Mouse (Mus musculus): Measurements from ENCODE around the gene Borcs7.
"Not testable (repeated sequence)": the region's sequence is repeated elsewhere in the genome, so short reads cannot be mapped to it uniquely, and the experiment has no call there.

The Borcs7 gene

GRCm38 (mm10) chr19:46715016-46715415, 25.3 kb downstream of the Borcs7 start:
- no peak for DNase-seq

- no peak for DNase-seq
Observed at GRCm38 (mm10) chr19:46718150-46718549, 28.4 kb downstream of the Borcs7 start.

DNA sequence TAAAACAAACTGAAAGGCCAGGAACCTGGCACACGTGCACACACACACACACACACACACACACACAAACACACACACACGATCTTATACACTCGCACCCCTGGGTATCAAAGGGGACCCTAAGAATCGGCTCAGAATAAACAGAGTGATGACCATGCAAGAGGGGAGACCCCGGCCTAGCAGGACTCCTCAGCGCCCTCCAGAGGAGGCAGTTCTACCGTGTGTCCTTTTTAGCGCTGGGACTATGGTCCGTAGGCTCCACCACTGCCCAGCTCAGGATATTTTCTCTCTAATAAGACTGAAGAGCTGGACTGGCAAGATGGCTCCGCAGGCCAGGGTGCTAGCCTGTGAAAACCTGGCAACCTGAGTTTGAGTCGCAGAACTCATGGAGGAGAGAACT, 34.7 kb downstream of the Borcs7 start:
- DNase-seq, result no peak

- no peak for DNase-seq
Observed at GRCm38 (mm10) chr19:46726142-46726541, 36.4 kb downstream of the Borcs7 start.

DNA sequence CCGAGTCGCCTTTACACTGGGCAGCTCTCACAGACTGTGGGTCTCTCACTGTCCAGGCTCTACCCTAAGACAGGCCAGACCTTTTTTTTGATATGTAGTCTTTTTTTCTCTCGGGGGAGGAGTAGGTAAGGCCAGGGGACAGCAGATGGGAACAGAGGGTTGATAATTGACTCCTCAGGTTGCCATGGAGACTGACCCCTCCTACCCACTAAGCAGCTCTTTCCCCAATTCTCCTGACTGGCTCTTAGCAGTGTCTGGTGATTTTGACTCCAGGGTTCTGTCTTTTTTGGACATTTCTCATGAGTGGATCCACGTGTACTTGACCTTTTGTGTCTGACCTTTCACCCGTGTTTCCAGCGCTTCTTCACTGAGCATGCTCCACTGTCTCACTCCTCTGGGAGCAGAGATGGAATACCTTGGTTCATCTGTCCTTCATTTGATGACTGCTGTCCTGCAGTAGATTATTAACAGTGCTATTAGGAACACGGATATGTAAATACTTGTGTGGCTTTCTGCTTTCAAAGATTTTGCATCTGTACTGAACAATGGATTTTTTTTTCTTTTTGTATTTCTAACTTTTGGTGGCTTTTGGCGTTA, 37.5 kb downstream of the Borcs7 start:
- DNase-seq, result no peak

GRCm38 (mm10) chr19:46727945-46728540, 38.3 kb downstream of the Borcs7 start:
- DNase-seq, result no peak

DNA sequence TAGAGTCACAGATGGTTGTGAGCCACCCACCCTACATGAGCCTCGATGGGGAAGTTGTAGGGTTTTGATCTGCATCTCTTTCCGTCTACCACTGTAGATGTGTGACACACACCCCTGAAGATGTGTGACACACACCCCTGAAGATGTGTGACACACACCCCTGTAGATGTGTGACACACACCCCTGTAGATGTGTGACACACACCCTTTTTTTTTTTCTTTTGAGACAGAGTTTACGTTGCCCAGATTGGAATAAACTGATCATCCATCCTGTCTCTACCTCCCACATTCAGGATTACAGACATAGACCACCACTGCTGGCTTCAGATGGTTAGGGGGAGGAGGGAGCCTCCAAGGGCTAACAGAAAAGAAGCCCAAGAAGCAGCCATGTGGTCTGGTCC, 39.2 kb downstream of the Borcs7 start:
- no peak for DNase-seq

- no peak for DNase-seq
Observed at GRCm38 (mm10) chr19:46731351-46731750, 41.6 kb downstream of the Borcs7 start.

DNA sequence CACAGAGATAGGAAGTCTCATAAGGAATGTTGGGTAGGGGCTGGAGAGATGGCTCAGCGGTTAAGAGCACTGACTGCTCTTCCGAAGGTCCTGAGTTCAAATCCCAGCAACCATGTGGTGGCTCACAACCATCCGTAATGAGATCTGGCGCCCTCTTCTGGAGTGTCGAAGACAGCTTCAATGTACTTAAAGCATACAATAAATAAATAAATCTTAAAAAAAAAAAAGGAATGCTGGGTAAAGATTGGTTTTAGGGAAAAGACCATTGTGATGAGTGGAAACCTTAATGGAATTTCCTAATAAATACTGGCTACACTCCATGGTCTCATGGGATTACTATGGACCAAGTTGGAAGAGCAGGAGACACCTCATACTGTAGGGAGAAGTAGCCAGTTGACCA, 43.0 kb downstream of the Borcs7 start:
- not testable (repeated sequence) for DNase-seq

DNA sequence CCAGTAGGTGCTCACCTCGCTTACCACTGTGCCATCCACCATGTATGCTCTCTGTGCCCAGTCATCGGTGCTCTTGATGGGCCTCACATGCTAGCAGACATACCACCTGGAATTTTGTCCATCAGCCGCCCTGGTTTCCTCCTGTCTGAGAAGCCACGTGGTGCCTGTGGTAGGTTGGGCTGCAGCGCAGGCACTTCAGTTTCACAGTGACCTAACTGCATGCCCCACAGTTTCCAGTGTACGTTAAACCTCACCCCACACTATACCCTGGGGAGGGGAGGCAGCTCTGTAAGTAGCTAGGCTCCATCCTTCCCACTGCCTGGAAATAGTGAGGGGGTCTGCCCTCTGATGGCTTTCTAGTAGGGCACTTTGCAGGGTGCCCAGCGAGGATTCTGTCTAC, 43.9 kb downstream of the Borcs7 start:
- no peak for DNase-seq

DNA sequence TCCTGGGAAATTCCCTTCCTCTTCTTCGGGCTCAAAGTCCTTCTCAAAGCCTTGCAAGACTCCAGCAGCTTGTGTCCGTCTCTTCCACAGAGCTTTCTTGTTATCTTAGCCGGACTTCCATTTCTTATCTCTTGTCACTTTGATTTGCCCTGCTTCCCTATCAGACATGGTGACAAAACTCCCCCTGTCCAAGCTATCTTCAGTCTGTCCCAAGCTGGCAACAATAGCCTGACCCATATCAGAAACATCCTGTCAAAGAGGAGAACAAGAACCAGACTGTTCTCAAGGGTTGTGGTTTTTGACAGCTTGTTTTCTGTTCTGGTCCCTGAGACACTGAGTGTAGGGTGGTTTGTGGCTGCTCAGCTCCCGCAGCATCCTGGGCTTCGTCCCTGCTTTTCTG, 45.5 kb downstream of the Borcs7 start:
- DNase-seq, result no peak

GRCm38 (mm10) chr19:46737106-46737505, 47.4 kb downstream of the Borcs7 start:
- DNase-seq, result no peak

DNA sequence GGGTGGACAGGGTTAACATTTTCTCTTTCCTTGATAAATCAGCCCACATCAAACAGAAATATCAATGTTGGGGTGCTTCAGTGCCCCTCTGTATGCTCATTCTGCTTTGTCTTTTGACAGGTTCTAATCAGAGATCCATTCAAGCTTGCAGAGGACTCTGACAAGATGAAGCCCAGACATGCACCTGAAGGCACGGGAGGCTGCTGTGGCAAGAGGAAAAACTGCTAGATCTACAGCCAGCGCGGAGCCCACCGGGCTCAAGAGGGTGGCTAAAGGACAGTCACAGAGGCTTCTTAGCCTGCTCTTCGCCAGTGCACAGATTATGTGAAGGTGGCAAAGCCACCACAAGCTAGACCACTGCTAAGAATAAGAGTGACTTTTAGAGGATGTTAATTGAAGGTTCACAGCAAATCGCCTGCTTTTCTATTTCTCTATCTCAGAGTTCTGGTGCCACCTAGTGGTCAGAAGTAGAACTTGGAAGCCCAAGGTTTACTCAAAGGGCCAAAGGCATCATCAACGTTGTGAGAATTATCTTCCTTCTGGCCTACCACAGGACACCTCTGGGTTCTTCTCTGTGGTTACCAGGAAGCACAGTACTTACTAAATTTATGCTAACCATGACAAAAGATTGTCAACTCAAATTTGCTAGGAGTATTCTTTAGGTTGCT, 50.8 kb downstream of the Borcs7 start:
- DNase-seq, result peak; percentile 63 to 79

- no peak for DNase-seq
Observed at GRCm38 (mm10) chr19:46741574-46741973, 51.9 kb downstream of the Borcs7 start.

DNA sequence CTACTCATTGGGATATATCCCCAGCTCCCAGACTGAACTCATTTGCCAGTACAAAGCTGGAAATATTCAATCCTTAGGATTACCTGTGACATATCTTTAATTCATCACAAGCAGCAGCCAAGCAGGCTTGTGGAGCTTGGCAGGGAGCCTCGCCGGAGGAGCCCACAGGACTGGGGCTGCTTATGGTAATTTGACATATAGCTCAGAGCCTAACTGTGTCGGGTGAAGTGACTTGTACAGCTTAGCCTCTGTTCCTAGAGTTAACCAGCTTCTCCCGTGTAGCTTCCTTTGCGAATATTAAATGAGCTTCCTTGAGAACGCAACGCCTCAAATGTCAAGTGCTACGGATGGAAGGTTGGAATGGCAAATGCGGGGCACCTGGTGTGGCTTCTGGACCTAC, 55.0 kb downstream of the Borcs7 start:
- no peak for DNase-seq

DNA sequence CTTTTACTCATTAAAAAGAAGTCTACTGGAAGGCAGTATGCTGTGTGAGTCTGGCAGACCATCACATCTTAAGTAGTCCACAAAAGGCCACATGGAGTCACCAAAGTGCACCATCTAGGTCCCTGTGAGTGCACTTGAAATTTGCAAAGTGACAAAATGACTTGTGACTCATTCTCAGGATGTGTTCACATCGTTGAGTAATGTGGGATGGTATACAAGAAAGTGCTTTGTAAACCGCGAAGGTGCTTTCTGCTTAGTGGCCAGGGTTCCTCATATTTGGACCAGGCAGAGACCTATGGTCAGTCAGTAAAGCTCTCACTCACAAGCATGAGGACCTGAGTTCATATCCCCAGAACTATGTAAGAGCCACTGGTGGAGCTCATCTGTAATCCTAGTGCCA, 58.1 kb downstream of the Borcs7 start:
- DNase-seq, result no peak

GRCm38 (mm10) chr19:46752235-46752634, 62.5 kb downstream of the Borcs7 start:
- DNase-seq, result no peak

All from cerebellum, postnatal 25 days (tissue).